Mouse (Mus musculus) bone marrow, adult 2 months (tissue): Measurements from ENCODE around the gene Pcnt.

ENCODE experiments used
- CTCF ChIP-seq: fragments of 200-500 bp; IDR thresholded peaks from 2 replicates; pipeline ENCODE4 v1.5.1; 2011; ENCODE audit warnings: low read length, control low read depth; ENCODE audit not compliant: control insufficient read depth, insufficient read depth
- POLR2A ChIP-seq: fragments of 200-500 bp; IDR thresholded peaks from 2 replicates; pipeline ENCODE4 v1.6.1; 2011; ENCODE audit warnings: low read depth, mild to moderate bottlenecking, control low read depth, low read length, borderline replicate concordance; ENCODE audit not compliant: control insufficient read depth

DNA sequence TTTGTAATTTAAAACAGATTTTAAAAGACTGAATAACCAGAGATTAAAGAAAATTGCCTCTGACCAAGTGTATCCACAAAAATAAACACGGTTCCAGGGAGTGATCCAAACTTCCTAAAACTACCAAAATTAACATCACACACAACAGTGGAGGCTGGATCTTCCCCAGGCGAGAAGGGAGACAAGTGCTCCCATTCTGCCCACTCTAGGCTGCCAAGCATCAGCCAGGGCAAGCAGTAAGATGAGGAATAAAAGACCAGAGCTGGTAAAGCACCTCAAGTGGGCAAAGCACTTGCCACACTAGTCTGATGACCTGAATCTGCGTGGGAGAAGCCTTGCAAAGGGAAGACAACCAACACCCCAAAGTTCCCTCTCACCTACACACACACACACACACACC lies 70.8 kb downstream of the Pcnt start:
- TF ChIP-seq CTCF = no peak
- no peak for TF ChIP-seq POLR2A
